Mouse (Mus musculus): ENCODE data around the gene Grin2c.

The Grin2c gene

GRCm38 (mm10) chr11:115231168-115231915 is 35.7 kb downstream of the Grin2c start:
- no peak for DNase-seq (ENCODE audit: low spot score in 2 of 2)

GRCm38 (mm10) chr11:115229021-115229930 is 37.8 kb downstream of the Grin2c start:
- no peak for DNase-seq (ENCODE audit: low spot score in 2 of 2)

GRCm38 (mm10) chr11:115228430-115228829 is 38.6 kb downstream of the Grin2c start:
- DNase-seq (ENCODE audit: low spot score in 2 of 2) = no peak

GRCm38 (mm10) chr11:115227640-115228039 is 39.4 kb downstream of the Grin2c start:
- DNase-seq (ENCODE audit: low spot score in 2 of 2) = no peak

- DNase-seq (ENCODE audit: low spot score in 2 of 2) = no peak
These were observed 40.1 kb downstream of the Grin2c start for GRCm38 (mm10) chr11:115226811-115227491.

GRCm38 (mm10) chr11:115225301-115225700 is 41.7 kb downstream of the Grin2c start:
- DNase-seq (ENCODE audit: low spot score in 2 of 2) = no peak

- DNase-seq (ENCODE audit: low spot score in 2 of 2) = peak in 1 of 2 experiments; percentile 37
These were observed 42.2 kb downstream of the Grin2c start for GRCm38 (mm10) chr11:115224889-115225288.

DNA sequence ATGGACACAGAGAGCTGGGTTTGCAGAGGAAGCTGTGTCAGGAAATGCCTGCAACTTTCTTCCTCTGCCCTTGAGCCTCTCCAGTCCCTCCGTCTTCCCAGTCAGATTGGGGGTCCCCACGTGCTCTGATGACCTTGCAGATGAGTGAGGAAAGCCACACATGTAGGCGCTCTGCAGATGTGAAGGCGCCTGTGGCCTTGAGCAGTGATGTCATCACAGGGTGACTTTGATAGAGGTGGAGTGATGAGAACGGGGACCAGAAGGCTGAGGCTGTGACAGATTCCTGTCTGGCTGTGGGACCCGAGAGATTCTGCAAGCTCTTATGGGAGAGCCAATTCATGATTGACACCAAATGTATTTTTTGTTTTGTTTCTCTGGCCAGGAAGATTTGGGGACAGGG is 43.2 kb downstream of the Grin2c start:
- no peak for DNase-seq (ENCODE audit: low spot score in 2 of 2)

DNA sequence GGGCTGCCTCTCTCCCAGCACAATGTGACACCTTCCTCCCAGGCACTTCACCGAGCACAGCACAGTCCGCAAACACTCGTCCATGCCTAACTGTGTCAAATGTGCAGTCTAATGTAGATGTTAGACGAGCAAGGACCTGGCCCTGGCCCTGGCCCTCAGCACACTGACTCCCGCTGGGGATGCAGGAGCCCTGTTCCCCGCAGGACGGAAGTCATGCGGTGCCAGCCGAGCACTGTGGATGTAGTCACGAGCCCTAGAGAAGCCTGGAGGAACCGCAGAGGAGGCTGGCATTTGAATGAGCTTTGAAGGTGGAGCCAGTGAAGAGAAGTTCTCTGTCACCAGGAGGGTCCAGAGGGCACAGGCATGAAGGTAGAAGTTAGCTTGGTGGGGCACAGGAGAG is 43.6 kb downstream of the Grin2c start:
- no peak for DNase-seq (ENCODE audit: low spot score in 2 of 2)

- no peak for DNase-seq (ENCODE audit: low spot score in 2 of 2)
These were observed 44.5 kb downstream of the Grin2c start for GRCm38 (mm10) chr11:115222570-115222969.

GRCm38 (mm10) chr11:115222077-115222476 is 45.0 kb downstream of the Grin2c start:
- no peak for DNase-seq (ENCODE audit: low spot score in 2 of 2)

GRCm38 (mm10) chr11:115219685-115220084 is 47.4 kb downstream of the Grin2c start:
- no peak for DNase-seq (ENCODE audit: low spot score in 2 of 2)

- DNase-seq (ENCODE audit: low spot score in 2 of 2) = no peak
These were observed 47.8 kb downstream of the Grin2c start for GRCm38 (mm10) chr11:115219263-115219662.

DNA sequence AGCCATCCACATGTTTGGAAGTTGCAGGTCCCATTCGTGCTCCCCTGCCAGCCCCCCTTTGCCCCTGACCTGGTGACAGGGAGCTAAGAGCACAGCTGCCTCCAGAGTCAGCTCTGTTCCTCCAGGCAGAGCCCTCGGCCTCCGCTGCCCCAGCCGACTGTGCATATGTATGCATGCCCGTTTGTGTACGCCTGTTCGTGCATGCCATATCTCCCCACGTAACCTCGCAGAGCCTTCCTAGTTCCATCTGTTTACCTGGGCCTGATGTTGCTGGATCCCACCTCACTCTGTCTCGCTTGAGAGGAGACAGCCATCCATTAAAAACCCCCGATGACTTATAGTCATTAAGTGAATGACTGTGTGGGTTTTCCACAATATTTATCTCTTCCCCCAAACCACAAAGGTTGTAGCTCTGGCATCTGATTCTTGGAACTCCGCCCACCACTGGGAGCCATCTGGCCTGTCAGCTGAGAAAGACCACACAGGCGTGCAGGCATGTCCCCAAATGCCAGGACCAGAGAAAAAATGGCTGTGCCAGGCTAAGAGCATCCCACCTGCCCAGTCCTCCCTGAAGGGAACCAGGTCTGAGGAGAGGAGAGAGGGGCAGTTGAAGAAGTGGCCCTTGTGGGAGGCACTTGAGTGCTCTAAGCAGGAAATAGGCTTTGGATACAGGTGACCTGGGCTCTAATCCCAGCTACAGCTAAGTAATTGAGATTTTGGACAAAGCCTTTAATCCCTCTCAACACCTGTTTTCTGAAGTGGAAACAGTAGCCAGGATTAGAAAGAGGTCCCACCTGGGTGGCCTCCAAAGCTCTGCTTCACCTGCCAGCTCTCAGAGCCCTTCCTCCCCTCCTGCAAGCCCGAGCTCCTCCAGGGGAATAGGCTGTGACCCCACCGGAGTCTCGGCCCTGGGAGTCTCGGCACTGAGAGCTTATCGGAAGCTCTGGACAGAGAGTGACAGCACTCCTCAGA is 49.3 kb downstream of the Grin2c start:
- DNase-seq (ENCODE audit: low spot score in 2 of 2) = no peak

- DNase-seq (ENCODE audit: low spot score in 2 of 2) = no peak
These were observed 51.9 kb downstream of the Grin2c start for GRCm38 (mm10) chr11:115215123-115215522.

DNA sequence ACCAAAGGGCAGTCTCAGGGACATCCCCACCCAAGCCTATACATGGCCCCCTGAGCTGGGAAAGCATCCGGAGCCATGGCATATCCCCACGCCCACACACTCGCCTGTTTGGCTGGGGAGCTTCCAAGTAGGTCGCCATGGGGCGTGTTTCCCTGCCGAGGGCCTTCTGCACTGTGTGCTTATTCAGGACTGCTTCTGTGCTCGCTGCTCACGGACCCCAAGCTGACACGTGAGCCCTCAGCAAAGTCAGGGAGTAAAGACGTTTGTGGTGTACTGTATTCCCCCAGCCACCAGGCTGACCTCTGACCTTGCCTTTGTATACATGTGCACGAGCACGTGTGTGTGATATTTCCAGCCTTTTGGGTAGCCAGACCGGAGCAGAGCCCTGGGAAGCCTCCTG is 54.9 kb downstream of the Grin2c start:
- peak in 1 of 2 experiments; percentile 34 for DNase-seq (ENCODE audit: low spot score in 2 of 2)

GRCm38 (mm10) chr11:115209958-115210357 is 57.1 kb downstream of the Grin2c start:
- no peak for DNase-seq (ENCODE audit: low spot score in 2 of 2)

GRCm38 (mm10) chr11:115208776-115209732 is 58.0 kb downstream of the Grin2c start:
- DNase-seq (ENCODE audit: low spot score in 2 of 2) = no peak

DNA sequence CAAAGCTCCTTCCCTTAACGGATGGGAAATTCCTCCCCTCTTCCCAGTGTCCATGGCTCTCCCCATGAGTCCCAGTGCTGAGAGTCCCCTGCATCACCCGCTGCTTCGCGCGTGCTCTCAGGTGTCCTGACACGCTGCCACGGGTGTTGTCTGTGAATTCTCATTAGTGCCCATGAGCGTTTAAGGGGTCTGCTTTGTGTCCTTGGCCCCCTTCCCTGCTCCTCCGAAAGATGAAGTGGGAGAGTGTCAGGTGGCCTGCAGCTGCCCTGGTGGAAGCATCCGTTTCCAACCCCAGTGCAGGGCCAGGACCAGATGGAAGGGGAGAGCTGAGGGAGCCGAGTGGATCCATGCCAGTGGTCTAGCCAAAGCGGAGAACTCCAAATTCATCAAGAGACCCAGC is 58.9 kb downstream of the Grin2c start:
- DNase-seq (ENCODE audit: low spot score in 2 of 2) = no peak

- no peak for DNase-seq (ENCODE audit: low spot score in 2 of 2)
These were observed 64.3 kb downstream of the Grin2c start for GRCm38 (mm10) chr11:115202756-115203155.

All from left cerebral cortex, adult 9 months (tissue).